Mouse (Mus musculus) activated CD4-positive, CD25-positive, alpha-beta regulatory T cell, adult 9 weeks (primary cell): ENCODE data around the gene Tyw3. TPM values are rescaled to one million over a fixed set of nuclear protein-coding genes. Genes with fewer than 3 reads are reported as not detected.

Experiments used
- polyA plus RNA-seq: library from polyadenylated mRNA; unstranded; fragments of 100-300 nt; shearing (Covaris generic); gene quantifications from one replicate; pipeline ENCODE4 v1.2.1, GENCODE M21; 2017

Gene Tyw3
- polyA plus RNA-seq: 9.6 TPM

GRCm38 (mm10) chr3:154596934-154597554 is at the start of gene Tyw3:
Gene Tyw3 (minus strand): TSS chr3:154597104.

GRCm38 (mm10) chr3:154596488-154596933 is 393 bp downstream of the Tyw3 start, which contains the start of gene Cryz:
Gene Cryz (plus strand): TSS chr3:154596711.

Other genes starting within 250 kb of the Tyw3 start
- gene Cryz, start 393 bp downstream of the Tyw3 start, polyA plus RNA-seq: 2.6 TPM
- gene Erich3, start 66.8 kb upstream of the Tyw3 start, polyA plus RNA-seq: 0.28 TPM